Mouse (Mus musculus): Measurements from ENCODE around the gene Nccrp1. TPM values are rescaled to one million over a fixed set of nuclear protein-coding genes. Genes with fewer than 3 reads are reported as not detected.

Gene Nccrp1
- polyA plus RNA-seq, 1 experiment from 2014 or later = not detected

DNA sequence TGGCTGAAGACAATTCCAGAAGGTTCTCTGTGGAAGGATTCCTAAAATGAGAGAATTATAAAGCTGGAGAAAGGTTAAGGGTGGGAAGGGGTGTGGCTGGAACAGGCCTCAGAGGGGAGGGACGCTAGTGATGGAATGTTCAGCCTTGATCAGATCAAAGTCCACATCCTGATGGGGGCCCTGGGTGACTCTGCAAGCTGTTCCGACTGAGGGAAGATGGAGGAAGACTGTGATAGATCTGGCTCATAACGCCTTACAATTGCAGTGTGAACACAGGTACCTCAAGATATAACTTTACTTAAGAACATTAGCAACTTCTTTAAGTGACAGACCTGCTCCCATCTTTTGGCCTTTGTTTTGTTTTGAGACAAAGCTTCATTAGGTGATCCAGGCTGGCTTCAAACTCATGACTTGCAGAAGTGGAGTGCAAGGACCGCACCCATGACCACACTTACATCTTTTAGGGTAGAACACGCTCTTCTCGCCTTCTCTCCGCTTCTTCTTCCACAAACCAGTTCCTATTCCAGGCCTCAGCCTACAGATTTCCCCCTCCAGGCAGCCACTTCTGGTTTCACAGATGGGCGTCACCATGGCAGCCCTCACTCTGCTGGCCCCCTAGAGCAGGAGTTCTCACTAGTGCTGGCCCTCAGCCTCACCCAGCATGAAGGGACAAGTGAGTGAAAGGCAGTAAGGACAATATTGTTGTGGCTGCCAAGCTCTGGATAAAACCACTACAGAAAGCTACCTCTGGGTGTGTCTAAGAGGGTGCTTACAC, 36.7 kb upstream of the Nccrp1 start:
- no peak overlapping the region for H3K4me2 ChIP-seq (ENCODE audit: low read depth, low read length, severe bottlenecking)
- no peak overlapping the region for H3K27ac ChIP-seq (ENCODE audit: low read depth, low read length)
- no peak for DNase-seq (ENCODE audit: low spot score)
- H3K9ac ChIP-seq (ENCODE audit: low read length) = no peak overlapping the region
- no peaks in the 10 kb centered on the region for H3K27me3 ChIP-seq (ENCODE audit: control insufficient read depth, insufficient read depth, low read length)
- 80% methylated on average over 8 of the region's 8 CpGs for WGBS
- H3K4me3 ChIP-seq (ENCODE audit: low read depth, low read length) = no peak overlapping the region
- H3K36me3 ChIP-seq (ENCODE audit: control insufficient read depth, insufficient read depth, low read length) = no peaks in the 10 kb centered on the region
- H3K4me1 ChIP-seq (replicated peaks; ENCODE audit: control insufficient read depth, insufficient read depth, low read length) = peaks cover 5% of the 10 kb centered on the region; the same call in 1 of the 2 replicates
- ATAC-seq (replicated peaks; ENCODE audit: low FRiP score) = no peak
- H3K9me3 ChIP-seq (ENCODE audit: control insufficient read depth, low read length) = no peaks in the 10 kb centered on the region

GRCm38 (mm10) chr7:28582841-28583240, 35.8 kb upstream of the Nccrp1 start:
- no peak overlapping the region for H3K27ac ChIP-seq (ENCODE audit: low read depth, low read length)
- no peak for DNase-seq (ENCODE audit: low spot score)

DNA sequence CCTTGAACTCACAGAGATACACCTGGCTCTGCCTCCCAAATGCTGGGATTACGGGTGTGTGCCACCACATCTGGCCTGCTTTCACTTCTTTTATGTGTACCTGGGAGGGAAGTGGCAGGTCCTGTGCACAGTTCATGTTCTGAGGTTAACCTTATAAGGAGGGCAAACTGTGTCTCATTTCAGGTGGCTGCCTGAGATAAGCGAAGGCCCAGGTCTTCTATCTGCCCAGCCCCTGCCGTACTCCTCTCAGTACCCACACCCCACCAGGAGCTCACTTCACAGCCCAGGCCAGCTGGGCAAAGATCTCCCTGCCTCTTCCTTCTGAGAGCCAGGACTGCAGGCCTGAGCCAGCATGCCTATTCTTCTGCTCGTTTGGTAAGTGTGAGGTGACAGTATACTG, 34.7 kb upstream of the Nccrp1 start:
- no peaks in the 10 kb centered on the region for H3K27me3 ChIP-seq (ENCODE audit: control insufficient read depth, insufficient read depth, low read length)
- no peak overlapping the region for H3K27ac ChIP-seq (ENCODE audit: low read depth, low read length)
- H3K4me3 ChIP-seq (ENCODE audit: low read depth, low read length) = no peak overlapping the region
- H3K4me1 ChIP-seq (replicated peaks; ENCODE audit: control insufficient read depth, insufficient read depth, low read length) = peaks cover 3% of the 10 kb centered on the region; the same call in 1 of the 2 replicates
- ATAC-seq (replicated peaks; ENCODE audit: low FRiP score) = no peak
- H3K4me2 ChIP-seq (ENCODE audit: low read depth, low read length, severe bottlenecking) = no peak overlapping the region
- no peaks in the 10 kb centered on the region for H3K9me3 ChIP-seq (ENCODE audit: control insufficient read depth, low read length)
- no peak overlapping the region for H3K9ac ChIP-seq (ENCODE audit: low read length)
- 87% methylated on average over 4 of the region's 4 CpGs for WGBS
- no peaks in the 10 kb centered on the region for H3K36me3 ChIP-seq (ENCODE audit: control insufficient read depth, insufficient read depth, low read length)
- DNase-seq (ENCODE audit: low spot score) = no peak

More at GRCm38 (mm10) chr7:28582841-28583240, 35.8 kb upstream of the Nccrp1 start:
- Histone ChIP-seq H3K9me3 (ENCODE audit: control insufficient read depth, low read length) (no peaks in the 10 kb centered on the region), H3K36me3 (ENCODE audit: control insufficient read depth, insufficient read depth, low read length) (no peaks in the 10 kb centered on the region), H3K4me3 (ENCODE audit: low read depth, low read length) (no peak overlapping the region), H3K4me1 (replicated peaks; ENCODE audit: control insufficient read depth, insufficient read depth, low read length) (peaks cover 5% of the 10 kb centered on the region; the same call in 1 of the 2 replicates), H3K27me3 (ENCODE audit: control insufficient read depth, insufficient read depth, low read length) (no peaks in the 10 kb centered on the region), H3K4me2 (ENCODE audit: low read depth, low read length, severe bottlenecking) (no peak overlapping the region), H3K9ac (ENCODE audit: low read length) (no peak overlapping the region)
- WGBS = 95% methylated on average over 11 of the region's 11 CpGs
- no peak for ATAC-seq (replicated peaks; ENCODE audit: low FRiP score)

DNA sequence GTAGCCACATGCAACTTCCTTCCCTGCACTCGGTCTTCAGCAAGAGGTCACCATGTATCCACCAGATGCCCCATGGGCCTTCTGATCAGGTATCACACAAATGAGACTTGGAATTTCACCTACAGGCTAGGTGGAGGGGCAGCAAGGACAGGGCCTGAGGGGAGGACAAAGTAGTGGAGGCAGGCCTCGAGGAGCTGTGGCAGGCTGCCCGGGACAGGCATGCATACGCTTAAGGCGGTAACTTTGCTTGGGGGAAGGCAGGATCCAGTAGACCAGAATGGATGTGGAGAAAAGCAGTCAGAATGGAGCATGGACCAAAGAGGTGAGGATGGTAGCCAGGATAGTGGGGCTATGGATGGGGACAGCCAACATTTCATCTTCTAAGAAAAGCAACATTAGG, 32.8 kb upstream of the Nccrp1 start:
- Histone ChIP-seq H3K27ac (ENCODE audit: low read depth, low read length) (no peak overlapping the region), H3K4me3 (ENCODE audit: low read depth, low read length) (no peak overlapping the region)

GRCm38 (mm10) chr7:28578543-28579053, 31.5 kb upstream of the Nccrp1 start:
- Histone ChIP-seq H3K4me3 (ENCODE audit: low read depth, low read length) (no peak overlapping the region), H3K4me1 (replicated peaks; ENCODE audit: control insufficient read depth, insufficient read depth, low read length) (peaks cover 2% of the 10 kb centered on the region; the same call in 1 of the 2 replicates)
- ATAC-seq (replicated peaks; ENCODE audit: low FRiP score) = no peak

More for the DNA sequence above, 32.8 kb upstream of the Nccrp1 start:
- Histone ChIP-seq H3K4me1 (replicated peaks; ENCODE audit: control insufficient read depth, insufficient read depth, low read length) (peaks cover 2% of the 10 kb centered on the region; the same call in 1 of the 2 replicates), H3K9me3 (ENCODE audit: control insufficient read depth, low read length) (no peaks in the 10 kb centered on the region), H3K36me3 (ENCODE audit: control insufficient read depth, insufficient read depth, low read length) (no peaks in the 10 kb centered on the region), H3K4me2 (ENCODE audit: low read depth, low read length, severe bottlenecking) (no peak overlapping the region), H3K9ac (ENCODE audit: low read length) (no peak overlapping the region), H3K27me3 (ENCODE audit: control insufficient read depth, insufficient read depth, low read length) (no peaks in the 10 kb centered on the region)
- 78% methylated on average over 5 of the region's 5 CpGs for WGBS
- ATAC-seq (replicated peaks; ENCODE audit: low FRiP score) (no peak), DNase-seq (ENCODE audit: low spot score) (no peak)

DNA sequence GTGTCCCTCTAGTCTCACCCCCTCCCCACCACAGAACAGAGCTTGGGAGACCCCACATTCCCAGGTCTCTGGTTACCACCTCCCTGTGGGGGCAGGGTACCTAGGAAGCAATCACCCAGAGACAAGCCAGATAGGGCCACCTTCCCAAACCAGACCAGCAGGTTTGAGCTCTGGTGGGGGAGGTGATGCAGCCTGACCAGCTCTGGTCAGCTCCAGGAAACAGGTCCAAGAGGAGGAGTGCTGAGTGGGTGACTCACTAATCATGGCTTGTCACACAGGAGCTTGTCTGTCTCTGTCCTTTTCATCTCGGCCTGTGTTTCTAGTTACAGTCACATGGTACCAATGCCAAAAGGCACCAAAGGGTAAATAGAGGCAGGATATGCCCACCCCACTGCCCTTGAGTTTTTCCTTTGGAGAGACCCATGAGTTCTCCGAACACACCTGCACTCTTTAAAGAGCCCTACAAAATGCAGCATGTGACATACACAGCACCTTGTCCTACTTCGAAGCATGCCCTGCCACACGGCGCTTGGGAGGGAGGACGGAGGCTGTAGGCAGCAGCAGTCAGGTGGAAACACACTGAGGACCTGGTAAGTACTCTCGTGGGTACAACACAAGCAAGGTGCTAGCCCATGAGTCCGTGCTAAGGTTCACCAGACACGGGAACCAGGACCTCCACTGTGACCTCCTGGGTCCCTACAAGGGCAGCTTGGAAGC, 30.9 kb upstream of the Nccrp1 start:
- ATAC-seq (replicated peaks; ENCODE audit: low FRiP score) (no peak), DNase-seq (ENCODE audit: low spot score) (no peak)
- Histone ChIP-seq H3K9me3 (ENCODE audit: control insufficient read depth, low read length) (no peaks in the 10 kb centered on the region), H3K27me3 (ENCODE audit: control insufficient read depth, insufficient read depth, low read length) (no peaks in the 10 kb centered on the region), H3K9ac (ENCODE audit: low read length) (no peak overlapping the region), H3K4me3 (ENCODE audit: low read depth, low read length) (no peak overlapping the region), H3K27ac (ENCODE audit: low read depth, low read length) (no peak overlapping the region), H3K4me1 (replicated peaks; ENCODE audit: control insufficient read depth, insufficient read depth, low read length) (peaks cover 2% of the 10 kb centered on the region; the same call in 1 of the 2 replicates), H3K4me2 (ENCODE audit: low read depth, low read length, severe bottlenecking) (no peak overlapping the region), H3K36me3 (ENCODE audit: control insufficient read depth, insufficient read depth, low read length) (no peaks in the 10 kb centered on the region)
- WGBS = 83% methylated on average over 9 of the region's 9 CpGs

More at GRCm38 (mm10) chr7:28578543-28579053, 31.5 kb upstream of the Nccrp1 start:
- 80% methylated on average over 5 of the region's 5 CpGs for WGBS
- H3K27me3 ChIP-seq (ENCODE audit: control insufficient read depth, insufficient read depth, low read length) = no peaks in the 10 kb centered on the region
- DNase-seq (ENCODE audit: low spot score) = no peak
- no peaks in the 10 kb centered on the region for H3K36me3 ChIP-seq (ENCODE audit: control insufficient read depth, insufficient read depth, low read length)
- H3K4me2 ChIP-seq (ENCODE audit: low read depth, low read length, severe bottlenecking) = no peak overlapping the region
- H3K9me3 ChIP-seq (ENCODE audit: control insufficient read depth, low read length) = no peaks in the 10 kb centered on the region
- no peak overlapping the region for H3K27ac ChIP-seq (ENCODE audit: low read depth, low read length)
- H3K9ac ChIP-seq (ENCODE audit: low read length) = no peak overlapping the region

DNA sequence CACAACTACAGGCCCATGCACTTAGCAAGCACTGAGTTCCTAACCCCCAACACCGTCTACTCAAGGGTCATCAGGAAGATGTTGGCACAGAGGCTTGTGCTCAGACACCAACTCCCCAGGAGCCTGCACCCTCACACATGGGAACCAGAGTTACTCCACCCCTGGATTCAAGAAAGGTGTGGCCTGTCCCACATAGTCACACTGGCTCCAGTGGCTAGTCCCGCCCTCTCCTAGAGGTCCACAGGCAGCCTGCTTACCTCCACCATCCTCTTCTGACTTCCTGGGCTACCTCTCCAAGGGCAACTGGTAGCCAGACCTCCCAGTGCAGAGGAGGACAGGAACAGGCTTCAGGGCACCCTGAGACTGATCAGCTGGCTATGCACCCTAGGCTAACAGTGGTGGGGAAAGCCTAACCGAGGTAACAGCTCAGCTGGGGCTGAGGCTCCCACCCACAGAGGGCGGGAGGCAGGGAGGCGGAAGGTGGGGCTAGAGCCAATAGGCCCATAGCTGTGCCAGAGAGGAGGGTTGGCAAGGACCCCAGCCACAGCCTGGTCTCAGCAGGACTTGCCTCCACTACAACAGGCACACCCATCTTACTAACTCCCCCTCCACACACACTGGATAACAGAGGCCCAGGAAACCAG, 29.3 kb upstream of the Nccrp1 start:
- DNase-seq (ENCODE audit: low spot score) (no peak), ATAC-seq (replicated peaks; ENCODE audit: low FRiP score) (no peak)
- H3K4me1 ChIP-seq (replicated peaks; ENCODE audit: control insufficient read depth, insufficient read depth, low read length) = peaks cover 2% of the 10 kb centered on the region; the same call in 1 of the 2 replicates

DNA sequence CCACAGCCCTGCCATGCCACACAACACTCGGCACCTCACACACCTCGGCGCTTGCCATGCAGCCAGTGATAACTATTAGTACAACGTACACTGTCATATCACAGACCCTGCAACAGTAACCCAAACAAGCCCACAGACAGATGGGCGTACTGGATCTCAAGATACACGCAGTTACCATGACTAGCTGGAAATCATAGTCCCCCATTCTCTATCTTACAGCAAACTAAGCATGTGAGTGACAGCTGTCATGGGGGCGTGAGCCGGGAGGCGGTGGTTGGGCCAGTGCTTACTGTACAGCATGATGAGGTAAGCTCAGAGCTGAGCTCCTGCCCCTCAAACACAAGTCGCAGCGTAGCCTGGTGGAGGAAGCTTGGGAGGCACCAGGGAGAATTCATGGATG, 28.5 kb upstream of the Nccrp1 start:
- no peaks in the 10 kb centered on the region for H3K36me3 ChIP-seq (ENCODE audit: control insufficient read depth, insufficient read depth, low read length)
- no peak overlapping the region for H3K27ac ChIP-seq (ENCODE audit: low read depth, low read length)
- H3K27me3 ChIP-seq (ENCODE audit: control insufficient read depth, insufficient read depth, low read length) = no peaks in the 10 kb centered on the region
- no peaks in the 10 kb centered on the region for H3K9me3 ChIP-seq (ENCODE audit: control insufficient read depth, low read length)
- H3K4me2 ChIP-seq (ENCODE audit: low read depth, low read length, severe bottlenecking) = no peak overlapping the region
- no peak overlapping the region for H3K9ac ChIP-seq (ENCODE audit: low read length)
- no peak for DNase-seq (ENCODE audit: low spot score)
- 94% methylated on average over 11 of the region's 11 CpGs for WGBS
- peaks cover 2% of the 10 kb centered on the region; the same call in 1 of the 2 replicates for H3K4me1 ChIP-seq (replicated peaks; ENCODE audit: control insufficient read depth, insufficient read depth, low read length)
- no peak for ATAC-seq (replicated peaks; ENCODE audit: low FRiP score)
- H3K4me3 ChIP-seq (ENCODE audit: low read depth, low read length) = no peak overlapping the region

More for the DNA sequence above, 29.3 kb upstream of the Nccrp1 start:
- Histone ChIP-seq H3K9ac (ENCODE audit: low read length) (no peak overlapping the region), H3K27me3 (ENCODE audit: control insufficient read depth, insufficient read depth, low read length) (no peaks in the 10 kb centered on the region), H3K9me3 (ENCODE audit: control insufficient read depth, low read length) (no peaks in the 10 kb centered on the region), H3K4me3 (ENCODE audit: low read depth, low read length) (no peak overlapping the region), H3K4me2 (ENCODE audit: low read depth, low read length, severe bottlenecking) (no peak overlapping the region), H3K27ac (ENCODE audit: low read depth, low read length) (no peak overlapping the region), H3K36me3 (ENCODE audit: control insufficient read depth, insufficient read depth, low read length) (no peaks in the 10 kb centered on the region)
- 75% methylated on average over 5 of the region's 5 CpGs for WGBS
